Mouse (Mus musculus) megakaryocyte, embryonic 14.5 days (primary cell): ENCODE measurements around the gene Zfp961.

Experiments used
- FLI1 ChIP-seq: IDR thresholded peaks from 2 replicates; pipeline ENCODE4 v1.6.1; 2012; ENCODE audit warnings: low read length, inconsistent platforms, mixed read lengths
- GATA1 ChIP-seq: IDR thresholded peaks from 3 replicates; pipeline ENCODE4 v1.6.1; 2012; ENCODE audit warnings: mixed read lengths, low read length, inconsistent platforms, borderline replicate concordance

DNA sequence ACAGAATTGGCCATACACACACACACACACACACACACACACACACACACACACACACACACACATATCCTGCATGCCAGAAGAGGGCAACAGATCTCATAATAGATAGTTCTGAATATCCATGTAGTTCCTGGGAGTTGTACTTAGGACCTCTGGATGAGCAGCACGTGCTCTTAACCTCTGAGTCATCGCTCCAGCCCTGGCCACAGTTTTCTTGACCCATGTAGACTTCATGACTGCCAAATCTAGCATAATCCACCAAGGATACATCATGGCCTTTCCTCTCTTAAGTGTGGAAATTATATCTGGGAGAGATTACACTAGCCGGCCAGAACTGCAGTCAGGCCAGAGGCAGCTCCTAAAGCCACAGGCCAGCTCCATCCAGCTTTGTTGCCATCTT is 24.3 kb upstream of the Zfp961 start:
- TF ChIP-seq GATA1 = no peak
- no peak for TF ChIP-seq FLI1
